Mouse (Mus musculus): ENCODE results near the gene Zfr2.

The Zfr2 gene

DNA sequence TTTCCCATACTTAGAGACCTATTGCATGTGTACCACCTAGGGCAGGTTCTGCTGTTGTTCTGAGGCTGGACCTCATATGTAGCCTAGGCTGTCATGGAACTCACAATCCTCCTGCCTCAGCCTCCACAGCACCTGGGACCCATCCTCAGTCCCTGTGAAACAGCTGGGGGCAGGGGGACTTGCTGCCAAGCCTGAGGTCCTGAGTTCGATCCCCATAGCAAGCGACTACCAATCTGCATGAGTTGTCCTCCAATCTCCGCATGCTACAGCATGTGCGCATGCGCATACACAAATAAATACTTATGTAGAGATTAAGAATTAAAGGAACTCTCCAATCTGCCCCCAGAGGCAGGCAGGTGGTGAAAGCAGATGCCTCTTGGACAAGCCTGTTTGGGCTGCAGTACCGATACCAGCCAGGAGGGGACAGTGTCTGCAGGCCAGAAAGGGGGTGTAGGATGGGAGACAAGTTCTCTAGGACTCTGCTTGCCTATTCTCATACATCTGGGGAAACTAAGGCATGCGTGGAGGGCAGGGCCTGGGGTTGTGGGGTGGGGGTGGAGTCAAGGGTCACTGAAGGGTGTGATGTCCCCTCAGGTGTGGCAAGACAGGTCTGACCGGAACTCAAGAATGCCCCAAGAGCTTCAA lies 54.7 kb downstream of the Zfr2 start:
- in situ Hi-C loops (cut with MboI, MseI): loop anchor here (5.0 kb wide), 1 partner anchor 60 kb away; no protein-coding TSS in a partner anchor

DNA sequence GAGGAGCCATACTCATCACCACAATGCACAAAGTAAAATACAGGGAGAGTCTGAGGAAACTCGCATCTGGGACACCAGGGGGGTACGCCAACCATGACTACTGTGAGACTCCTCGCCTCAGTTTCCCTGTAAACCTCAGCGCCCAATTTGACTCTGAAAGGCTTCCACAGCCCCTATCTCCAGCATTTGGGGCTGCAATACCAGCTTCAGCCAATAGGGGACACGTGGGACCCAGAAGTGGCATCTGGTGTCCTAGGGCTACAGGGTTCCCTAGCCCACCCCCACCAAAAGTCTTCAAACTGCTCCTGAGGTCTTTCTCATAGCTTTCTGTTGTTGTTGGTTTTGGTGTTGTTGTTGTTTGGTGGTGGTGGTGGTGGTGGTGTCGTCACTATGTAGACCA lies 55.6 kb downstream of the Zfr2 start:
- in situ Hi-C loops (cut with MboI, MseI): loop anchor here (5.0 kb wide), 1 partner anchor 59 kb away; no protein-coding TSS in a partner anchor

DNA sequence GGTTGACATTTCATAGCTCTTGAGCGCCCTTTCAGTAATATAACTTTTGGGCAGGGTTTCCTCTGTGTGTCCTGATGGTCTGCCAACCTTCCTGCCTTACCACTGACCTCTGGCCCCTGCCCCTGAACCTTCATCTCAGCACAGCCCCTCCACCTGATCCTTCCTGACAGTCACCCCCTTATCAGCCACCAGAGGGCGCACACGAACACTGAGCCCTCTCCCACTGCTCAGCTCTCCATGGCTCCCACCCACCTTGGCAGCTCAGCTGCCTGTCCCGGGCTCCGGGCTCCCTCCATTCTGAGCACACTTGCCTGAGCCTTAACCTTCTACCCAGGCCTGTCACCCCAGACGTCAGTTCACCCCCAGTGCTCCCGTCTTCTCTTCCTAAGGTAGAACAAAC lies 56.3 kb downstream of the Zfr2 start:
- in situ Hi-C loops (cut with MboI, MseI): loop anchor here (5.0 kb wide), 1 partner anchor 58 kb away; no protein-coding TSS in a partner anchor

DNA sequence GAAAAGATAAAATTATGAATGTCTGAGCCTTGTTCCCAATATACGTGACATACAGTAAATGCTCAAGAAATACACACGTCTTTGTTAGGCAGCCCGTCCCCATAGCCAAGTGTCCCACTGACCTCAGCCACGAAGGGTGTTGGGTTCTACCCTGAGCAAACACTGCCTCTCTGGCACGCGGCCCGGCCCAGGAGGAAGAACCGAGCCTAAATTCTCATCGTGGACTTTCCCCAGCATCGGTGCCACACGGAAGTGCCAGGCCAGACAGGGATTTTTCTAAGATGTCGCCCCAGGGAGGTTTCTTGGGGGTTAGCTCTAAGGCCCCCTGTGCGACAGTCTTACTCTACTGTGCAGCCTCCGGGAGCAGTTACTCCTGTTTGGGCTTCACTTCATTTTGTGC lies 56.9 kb downstream of the Zfr2 start:
- in situ Hi-C loops (cut with MboI, MseI): loop anchor here (5.0 kb wide), 1 partner anchor 57 kb away; no protein-coding TSS in a partner anchor

DNA sequence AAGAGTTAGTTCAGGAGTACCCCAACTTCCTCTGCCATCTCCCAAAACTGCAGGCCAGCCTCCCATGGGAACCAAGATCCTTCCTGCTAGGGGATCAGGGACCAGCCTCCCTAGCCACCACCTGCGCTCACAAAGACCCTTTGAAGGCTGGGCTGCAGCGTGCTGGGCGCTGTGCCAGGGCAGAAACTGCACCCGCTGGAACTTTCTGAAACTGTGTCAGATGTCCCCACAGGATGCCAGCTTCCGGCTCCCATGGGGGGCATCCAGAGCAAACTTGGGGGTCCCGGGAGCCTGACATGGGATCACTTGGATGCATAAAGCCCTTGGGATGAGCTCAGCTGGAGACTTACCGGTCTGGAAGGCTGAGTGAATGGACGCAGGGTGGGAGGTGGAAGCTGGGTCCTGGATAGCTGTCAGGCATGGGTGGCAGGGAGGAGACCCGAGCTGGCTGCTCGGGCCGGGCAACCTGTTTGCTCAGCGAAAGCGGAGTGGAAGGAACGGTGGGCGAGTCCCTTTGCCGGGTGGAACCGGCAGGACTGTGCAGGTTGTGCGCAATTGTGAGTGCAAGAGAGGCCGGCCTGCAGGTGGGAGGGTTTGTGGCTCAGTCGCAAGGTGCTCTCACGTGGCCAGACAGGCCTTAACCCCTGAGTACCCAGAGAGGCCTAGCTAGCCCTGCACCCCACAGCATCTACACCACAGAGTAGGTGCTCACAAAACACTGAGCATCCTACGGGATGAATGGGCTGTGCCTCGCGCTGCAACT lies 57.9 kb downstream of the Zfr2 start:
- in situ Hi-C loops (cut with MboI, MseI): no loop called here

DNA sequence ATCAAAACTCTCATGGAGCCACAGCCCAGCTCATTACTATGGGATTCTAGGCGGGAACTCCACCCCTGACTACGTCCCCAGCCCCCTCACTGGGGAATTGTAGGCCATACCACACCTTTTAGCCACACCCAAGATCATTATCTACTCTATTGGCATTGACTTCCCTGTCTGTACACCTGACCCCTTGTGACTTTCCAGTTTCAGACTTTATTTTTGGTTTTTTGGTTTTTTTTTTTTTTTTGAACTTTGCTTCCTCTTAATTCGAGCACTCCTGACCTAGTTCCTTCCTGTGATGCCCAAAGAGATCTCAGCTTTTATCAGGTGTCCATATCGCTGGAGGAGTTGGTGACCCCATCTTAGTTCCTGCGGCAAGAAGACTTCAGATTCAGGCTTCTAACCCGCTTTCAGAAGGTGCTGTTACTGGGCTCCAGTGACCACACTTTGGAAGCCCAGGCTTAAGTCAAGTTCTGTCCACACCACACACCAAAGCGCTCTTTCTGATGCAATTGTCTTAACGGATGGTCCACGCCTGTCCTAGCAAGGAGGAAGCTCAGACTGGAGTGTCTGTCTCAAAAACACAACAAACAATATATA lies 58.7 kb downstream of the Zfr2 start, which contains the start of gene Tjp3:
Gene Tjp3, minus strand, starts transcription at position 71 of the 594 bp plus-strand sequence.
- in situ Hi-C loops (cut with MboI, MseI): no loop called here

DNA sequence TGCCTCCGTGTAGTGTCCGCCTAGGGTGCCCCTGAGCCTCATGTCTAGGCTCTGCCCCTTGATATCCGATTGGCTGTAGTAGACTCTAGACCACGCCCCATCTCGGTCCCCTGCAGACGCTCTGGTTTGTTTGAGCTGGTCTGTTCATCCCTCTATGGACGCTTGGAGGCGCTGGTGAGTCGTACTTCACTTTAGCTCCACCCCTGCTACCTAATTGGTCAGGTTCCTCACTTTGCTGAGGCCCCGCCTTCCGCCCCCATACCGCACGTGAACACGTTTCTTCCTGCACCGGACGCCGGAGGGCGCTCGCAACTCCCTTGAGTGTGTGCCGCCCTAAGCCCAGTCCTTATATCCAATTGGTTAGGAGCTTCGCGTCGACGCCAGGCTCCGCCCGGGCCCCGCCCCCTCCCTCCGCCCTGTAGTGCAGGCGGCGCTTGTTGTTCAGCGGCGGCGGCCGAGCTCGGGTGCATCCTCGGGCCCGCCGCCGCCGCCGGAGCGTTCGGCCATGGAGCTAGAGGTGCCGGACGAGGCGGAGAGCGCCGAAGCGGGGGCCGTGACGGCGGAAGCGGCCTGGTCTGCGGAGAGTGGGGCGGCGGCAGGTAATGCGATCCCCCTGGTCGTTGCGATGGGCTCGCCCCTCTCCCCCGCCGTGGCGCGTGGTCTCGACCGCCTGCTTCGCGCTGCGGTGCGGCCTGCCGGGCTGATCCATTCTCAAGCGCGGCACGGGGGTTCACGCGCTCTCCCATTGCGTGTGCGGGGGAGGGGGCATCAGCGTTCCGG lies 59.8 kb downstream of the Zfr2 start, which contains the start of gene Pip5k1c:
Gene Pip5k1c, plus strand, starts transcription at position 410 of the 780 bp plus-strand sequence.
- in situ Hi-C loops (cut with MboI, MseI): no loop called here

DNA sequence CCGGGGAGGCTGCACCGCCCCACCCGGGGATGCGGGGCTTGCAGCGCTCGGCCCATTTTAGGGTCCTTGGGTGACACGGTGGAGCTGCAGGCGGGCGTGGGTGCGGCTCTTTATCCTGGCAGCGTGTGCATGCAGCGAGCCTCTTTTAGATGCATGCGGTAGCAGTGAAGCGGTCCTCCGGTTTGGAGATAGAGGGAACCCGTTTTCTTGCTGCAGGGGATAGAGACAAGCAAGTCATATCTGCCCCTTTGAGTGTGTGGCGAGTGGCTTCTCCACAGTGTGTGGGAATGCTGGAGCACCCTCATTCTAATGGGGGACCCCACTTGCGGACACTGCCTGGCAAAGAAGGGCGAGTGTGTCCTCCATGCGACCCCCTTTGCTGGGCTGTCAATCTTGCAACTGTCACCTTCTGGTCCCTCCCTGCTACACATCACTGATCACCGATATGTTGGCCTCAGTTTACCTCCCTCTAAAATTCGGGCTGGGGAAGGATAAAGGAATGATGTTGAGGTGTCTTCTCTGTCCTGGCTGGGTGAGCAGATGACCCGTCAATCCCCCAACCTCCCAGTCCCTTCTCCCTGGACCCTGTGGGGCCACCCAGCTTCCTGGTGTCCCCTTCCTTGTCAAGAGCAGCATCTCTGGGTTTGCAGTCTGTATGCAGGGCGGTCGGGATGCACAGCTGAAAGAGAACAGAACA lies 60.5 kb downstream of the Zfr2 start:
- in situ Hi-C loops (cut with MboI, MseI): no loop called here

DNA sequence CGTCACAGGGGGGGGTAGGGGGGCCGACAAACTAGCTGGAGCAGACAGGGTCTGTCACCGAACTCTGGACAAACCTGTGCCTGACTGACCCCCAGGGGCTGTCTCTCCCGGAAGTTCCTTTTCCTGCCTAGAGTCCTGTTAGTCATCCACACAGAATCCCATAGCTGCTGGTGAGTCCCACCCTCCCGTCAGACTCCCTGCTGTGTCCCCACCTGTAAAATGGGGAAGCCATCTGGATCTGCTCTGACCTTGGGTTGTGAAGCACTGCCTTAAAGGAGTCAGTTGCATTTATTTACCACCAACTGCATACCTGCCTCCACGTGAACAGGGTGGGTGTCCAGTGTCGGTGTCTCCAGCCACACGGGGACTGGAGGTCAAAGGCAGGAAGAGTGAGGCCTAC lies 61.5 kb downstream of the Zfr2 start:
- in situ Hi-C loops (cut with MboI, MseI): no loop called here

DNA sequence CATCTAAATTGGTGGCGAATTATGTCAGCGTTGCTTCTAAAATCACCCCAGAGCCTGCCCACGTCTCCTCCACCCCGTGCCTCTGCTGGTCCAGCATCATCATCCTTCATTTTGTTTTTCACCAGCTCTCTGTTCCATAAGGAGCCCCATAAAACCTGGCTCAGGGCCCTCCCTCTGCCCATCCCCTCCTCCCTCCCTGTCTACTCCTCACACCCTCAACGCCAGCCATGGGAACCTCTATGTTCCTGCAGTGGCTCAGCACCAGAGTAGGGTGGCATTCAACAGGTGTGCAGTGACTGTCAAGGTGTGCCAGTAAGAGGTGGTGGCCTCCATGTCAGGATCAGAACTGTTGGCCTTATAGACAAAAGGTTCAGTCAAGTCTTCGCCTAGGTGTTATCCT lies 62.2 kb downstream of the Zfr2 start:
- in situ Hi-C loops (cut with MboI, MseI): no loop called here

DNA sequence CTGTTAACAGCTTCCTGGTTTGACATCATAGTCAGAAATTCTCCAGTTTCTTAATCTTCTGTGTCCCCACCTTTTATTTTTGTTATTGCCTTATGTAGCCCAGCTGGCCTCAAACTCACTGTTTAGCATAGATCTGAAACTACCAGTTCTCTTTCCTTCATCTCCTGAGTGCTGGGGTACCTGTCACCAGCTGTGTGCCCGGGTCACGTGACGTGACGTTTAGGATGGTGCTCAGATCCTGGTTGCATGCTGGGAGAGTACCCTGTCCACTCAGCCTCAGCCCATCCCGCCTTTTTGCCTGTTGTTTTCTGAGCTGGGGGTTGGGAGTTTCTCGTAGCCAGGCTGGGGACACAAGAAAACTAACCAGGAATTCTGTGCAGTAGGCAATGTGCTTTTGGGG lies 64.3 kb downstream of the Zfr2 start:
- in situ Hi-C loops (cut with MboI, MseI): no loop called here

DNA sequence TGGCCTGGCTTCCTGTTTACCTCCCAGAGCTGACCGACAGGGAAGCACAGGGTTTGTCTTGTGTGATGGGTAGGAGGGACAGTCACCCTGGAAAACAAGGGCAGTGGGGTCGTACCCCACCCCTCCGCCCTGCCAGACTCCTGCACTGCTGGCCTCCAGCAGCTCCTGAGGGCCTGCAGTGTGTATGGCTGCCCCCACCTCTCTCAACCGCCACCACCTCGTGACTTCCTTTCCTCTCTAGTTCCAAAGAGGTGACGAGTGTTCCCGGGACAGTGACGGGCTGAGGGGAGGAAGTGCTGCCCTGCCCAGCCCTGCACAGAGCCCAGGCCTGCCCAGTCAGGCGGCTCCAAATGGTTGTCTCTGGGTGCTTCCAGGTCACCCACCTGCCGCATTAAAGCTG lies 64.9 kb downstream of the Zfr2 start:
- in situ Hi-C loops (cut with MboI, MseI): no loop called here

DNA sequence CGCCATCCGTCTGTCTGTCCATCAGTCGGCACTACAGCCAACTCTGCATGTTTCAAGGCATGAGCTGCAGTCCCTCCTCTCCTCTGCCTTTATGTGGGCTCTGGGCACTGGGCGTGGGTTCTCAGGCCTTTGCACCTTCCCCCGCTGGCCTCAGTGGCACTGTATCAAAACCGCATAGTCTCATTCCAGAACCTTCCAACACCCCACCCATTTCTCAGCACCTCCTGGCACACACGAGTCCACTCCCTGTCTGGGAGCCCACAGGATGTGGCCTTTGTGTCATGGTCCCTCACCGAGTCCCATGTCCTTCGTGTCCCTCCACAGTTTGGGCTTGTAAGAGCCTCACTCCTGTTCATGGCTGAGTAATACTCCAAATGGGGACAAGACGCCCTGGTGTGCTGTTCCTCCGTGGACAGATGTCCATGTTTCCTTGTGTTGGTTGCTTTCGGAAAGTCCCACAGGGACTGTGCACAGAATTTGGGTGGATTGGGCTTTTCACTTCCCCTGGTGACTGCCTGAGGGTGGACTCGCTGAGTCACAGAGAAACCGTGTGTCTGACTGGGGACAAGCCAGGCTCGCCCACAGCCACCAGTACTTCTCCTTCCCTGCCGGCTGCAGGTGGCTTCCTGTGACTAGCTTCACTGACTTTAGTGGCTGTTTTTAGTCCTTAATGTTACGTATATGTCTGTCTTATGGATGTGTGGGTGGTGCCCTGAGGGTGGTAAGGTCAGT lies 65.6 kb downstream of the Zfr2 start:
- in situ Hi-C loops (cut with MboI, MseI): no loop called here

DNA sequence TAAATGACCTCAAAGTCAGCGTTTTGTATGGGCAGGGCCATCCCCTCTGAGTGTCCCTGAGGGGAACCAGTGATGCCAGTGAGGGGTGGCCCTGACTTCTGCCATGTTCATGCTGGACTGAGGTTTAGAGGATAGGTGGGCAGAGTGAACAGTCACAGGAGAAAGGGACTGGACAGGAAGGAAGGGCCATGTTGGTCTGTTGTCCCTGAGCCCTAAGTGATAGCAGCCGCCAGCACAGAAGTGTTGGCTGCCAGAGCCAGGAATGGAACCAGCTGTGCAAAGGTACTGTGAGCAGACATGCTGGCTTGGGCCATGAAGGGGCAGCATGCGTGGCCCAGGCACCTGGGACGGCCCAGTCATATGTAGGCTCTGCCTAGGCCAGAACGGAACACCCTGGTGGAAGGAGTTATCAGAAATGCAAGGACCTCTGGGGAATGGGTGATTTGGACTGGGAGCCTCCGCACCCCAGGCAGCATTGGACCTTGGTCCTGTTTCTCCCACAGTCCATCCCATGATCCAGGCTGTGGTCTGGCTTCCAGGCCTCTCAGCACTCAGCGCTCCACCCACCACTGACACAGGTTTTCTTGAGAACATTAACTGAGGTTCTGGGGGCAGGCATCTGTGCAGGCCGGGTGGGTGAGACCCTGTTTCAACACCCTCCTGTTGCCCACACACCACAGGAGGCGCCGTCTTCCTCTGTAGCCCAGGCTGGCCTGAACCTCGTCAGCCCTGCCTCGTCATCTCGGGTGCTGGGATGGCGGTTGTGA lies 66.8 kb downstream of the Zfr2 start:
- in situ Hi-C loops (cut with MboI, MseI): no loop called here

DNA sequence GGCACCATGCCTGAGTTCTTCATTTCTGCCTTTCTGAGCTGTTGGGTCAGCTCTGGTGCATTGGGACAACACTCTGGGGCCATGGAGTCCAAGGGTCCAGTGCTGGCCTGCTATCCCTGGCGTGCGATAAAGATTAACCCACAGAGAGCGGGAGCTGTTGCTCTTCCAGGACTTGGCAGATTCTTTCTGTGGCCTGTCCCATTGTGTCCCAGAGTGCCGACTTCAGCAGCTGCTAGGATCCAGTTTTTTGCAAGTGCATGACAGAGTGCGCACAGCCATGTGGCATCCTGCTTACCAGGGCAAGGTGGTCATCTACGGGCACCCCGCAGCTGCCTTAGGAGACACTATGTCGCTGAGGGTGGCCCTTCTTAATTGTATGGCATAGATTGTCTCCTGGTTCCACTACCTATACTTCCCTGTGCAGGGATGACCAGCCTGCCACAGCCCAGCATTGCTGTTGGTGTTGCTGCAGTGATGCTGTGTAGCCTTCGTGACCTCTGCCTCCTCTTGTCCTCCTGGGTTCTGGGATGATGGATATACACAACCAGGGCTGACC lies 67.5 kb downstream of the Zfr2 start:
- in situ Hi-C loops (cut with MboI, MseI): no loop called here

DNA sequence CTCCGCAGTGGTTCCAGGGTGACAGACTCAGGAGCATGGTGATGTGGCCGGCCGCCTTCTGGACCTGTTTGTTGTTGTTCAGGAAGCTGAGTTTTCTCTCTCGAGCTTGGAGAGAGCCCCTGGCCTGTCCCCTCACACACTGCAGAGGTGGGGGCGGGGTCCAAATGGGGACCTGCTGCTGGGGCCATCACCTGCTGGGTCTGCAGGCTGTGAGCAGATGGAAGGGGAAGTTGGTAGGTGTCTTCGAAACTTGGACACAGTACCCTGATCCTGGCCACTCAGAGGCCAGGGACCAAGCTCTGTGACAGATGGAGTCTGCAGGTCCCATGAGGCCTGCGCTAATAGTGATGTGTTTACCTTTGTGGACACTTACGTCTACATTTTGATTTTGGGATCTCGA lies 68.4 kb downstream of the Zfr2 start:
- in situ Hi-C loops (cut with MboI, MseI): no loop called here

Data from regulatory T cell (primary cell).